Mouse (Mus musculus) CH12.LX (cell line): ENCODE measurements around the gene Gsg1l.

Experiments used
- CTCF ChIP-seq, 2 experiments: IDR thresholded peaks in 1 of 2; conservative IDR thresholded peaks in 1 of 2; 2 replicates each; pipeline ENCODE4 v1.5.1; 2011 to 2012; ENCODE audit warnings: low read depth in 2 of 2, low read length in 2 of 2, improper control_type of control experiment in 1 of 2, inconsistent platforms in 1 of 2, mild to moderate bottlenecking in 1 of 2, moderate library complexity in 1 of 2
- EP300 ChIP-seq: IDR thresholded peaks from 2 replicates; pipeline ENCODE4 v1.6.1; 2011; ENCODE audit warnings: low read length, improper control_type of control experiment
- MAFK ChIP-seq: IDR thresholded peaks from 2 replicates; pipeline ENCODE4 v1.6.1; 2011; ENCODE audit warnings: low read length, improper control_type of control experiment; ENCODE audit not compliant: insufficient replicate concordance
- RCOR1 ChIP-seq: conservative IDR thresholded peaks from 2 replicates; pipeline ENCODE4 v1.6.1; 2012; ENCODE audit warnings: low read depth, mild to moderate bottlenecking, inconsistent platforms, low read length, improper control_type of control experiment
- TCF12 ChIP-seq: IDR thresholded peaks from 2 replicates; pipeline ENCODE4 v1.6.1; 2014; ENCODE audit warnings: low read depth, mild to moderate bottlenecking, inconsistent platforms, low read length, improper control_type of control experiment
- USF1 ChIP-seq: IDR thresholded peaks from 2 replicates; pipeline ENCODE4 v1.6.1; 2014; ENCODE audit warnings: low read depth, mild to moderate bottlenecking, inconsistent platforms, low read length, improper control_type of control experiment

DNA sequence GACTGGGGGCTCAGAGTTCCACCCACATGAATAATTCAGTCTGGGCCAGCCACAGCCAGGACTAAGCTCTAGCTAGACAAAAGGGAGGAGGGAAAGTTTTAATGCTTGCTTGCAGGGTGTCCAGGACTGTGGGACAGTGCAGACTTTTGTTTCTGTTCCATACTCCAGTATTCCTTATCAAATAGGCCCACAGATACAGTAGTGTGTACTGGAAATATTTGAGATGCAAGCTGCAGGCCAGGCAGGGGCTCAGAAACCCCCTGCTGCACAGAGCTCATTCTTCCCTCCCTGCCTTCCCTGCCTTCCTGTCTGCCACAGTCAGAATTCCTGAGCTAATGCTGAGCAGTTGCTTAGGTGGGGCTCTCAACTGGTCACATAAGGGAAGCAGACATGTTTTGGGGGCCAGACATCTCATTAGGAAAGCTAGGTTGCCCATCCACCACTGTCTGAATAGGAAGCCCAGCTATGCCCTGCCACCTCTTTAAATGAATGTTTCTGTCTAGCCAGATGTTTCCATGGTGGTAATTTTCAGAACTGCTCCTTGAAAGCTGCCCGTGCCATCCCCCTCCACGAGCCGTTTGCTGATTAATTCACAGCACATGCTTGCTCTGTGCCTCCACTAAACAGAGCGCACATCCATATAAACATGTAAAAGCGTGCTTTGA, 244.0 kb downstream of the Gsg1l start:
- no peak for TF ChIP-seq CTCF (conservative IDR thresholded peaks at IDR 0.05 in 1 of 2, IDR thresholded peaks at IDR 0.05 in 1 of 2; ENCODE audit: low read depth in 2 of 2, low read length in 2 of 2)
- TF ChIP-seq TCF12 = no peak
- TF ChIP-seq RCOR1 = no peak
- TF ChIP-seq EP300 = no peak
- TF ChIP-seq MAFK = no peak
- no peak for TF ChIP-seq USF1
